Mouse (Mus musculus) liver, embryonic 14.5 days (tissue): ENCODE measurements around the gene Ssu72.

ENCODE experiments used
- CTCF ChIP-seq: IDR thresholded peaks from 2 replicates; pipeline ENCODE4 v1.5.1; 2016; ENCODE audit warnings: antibody characterized with exemption, low read depth, control low read depth
- EP300 ChIP-seq: IDR thresholded peaks from 2 replicates; pipeline ENCODE4 v1.6.1; 2016; ENCODE audit warnings: antibody characterized with exemption, low read depth

GRCm38 (mm10) chr4:155708988-155709387 is 4.4 kb downstream of the Ssu72 start:
- TF ChIP-seq CTCF: no peak
- no peak for TF ChIP-seq EP300
